Mouse (Mus musculus) lung, embryonic 14.5 days (tissue): ENCODE data around the gene Erbb4. TPM values are rescaled to one million over a fixed set of nuclear protein-coding genes. Genes with fewer than 3 reads are reported as not detected.

Experiments
- ATAC-seq: fragments of 200-750 bp; cut with Nextera tagmentation; 2 replicates; pipeline ENCODE4 v1.8.0; 2017; ENCODE audit warnings: mild to moderate bottlenecking, moderate TSS enrichment, moderate library complexity; ENCODE audit not compliant: insufficient read depth
- DNase-seq: peaks from one replicate; pipeline ENCODE4 v3.0.0-alpha.2; 2015
- H3K27ac ChIP-seq: fragments of 300-500 bp; sonication (generic); 2 replicates; pipeline ENCODE4 v1.5.1; 2014; ENCODE audit warnings: low read depth, mild to moderate bottlenecking, moderate library complexity
- H3K27me3 ChIP-seq: fragments of 300-500 bp; sonication (generic); 2 replicates; pipeline ENCODE4 v1.6.1; 2014; ENCODE audit warnings: low read length, control low read depth; ENCODE audit not compliant: insufficient read depth
- H3K36me3 ChIP-seq: fragments of 300-500 bp; sonication (generic); 2 replicates; pipeline ENCODE4 v1.6.1; 2014; ENCODE audit warnings: control low read depth; ENCODE audit not compliant: insufficient read depth
- H3K4me1 ChIP-seq: fragments of 300-500 bp; sonication (generic); 2 replicates; pipeline ENCODE4 v1.6.1; 2014; ENCODE audit warnings: antibody characterized with exemption, control low read depth; ENCODE audit not compliant: insufficient read depth
- H3K4me2 ChIP-seq: fragments of 300-500 bp; sonication (generic); 2 replicates; pipeline ENCODE4 v1.6.1; 2014; ENCODE audit warnings: mild to moderate bottlenecking
- H3K4me3 ChIP-seq: fragments of 300-500 bp; sonication (generic); 2 replicates; pipeline ENCODE4 v1.5.1; 2014; ENCODE audit warnings: low read depth, low read length
- H3K9ac ChIP-seq: fragments of 300-500 bp; sonication (generic); 2 replicates; pipeline ENCODE4 v1.6.1; 2014
- H3K9me3 ChIP-seq: fragments of 300-500 bp; sonication (generic); 2 replicates; pipeline ENCODE4 v1.6.1; 2016; ENCODE audit warnings: low read depth, low read length, control low read depth
- CTCF ChIP-seq: IDR thresholded peaks from 2 replicates; pipeline ENCODE4 v1.5.1; 2016; ENCODE audit warnings: antibody characterized with exemption, low read depth
- WGBS: fragments of 180-500 bp; shearing (Covaris S2); extraction: QIAGEN DNeasy Blood & Tissue Kit; methylation state at CpG from one replicate; pipeline ENCODE4 v1.1.7; 2014; 5-methylcytosine and 5-hydroxymethylcytosine counted together
- polyA plus RNA-seq: library from polyadenylated mRNA; unstranded; fragments of >200 nt; fragmentation: Nextera tagmentation; extraction: Ambion mirVana; gene quantifications from 2 replicates; pipeline ENCODE4 v1.2.1, GENCODE M21; 2014

Erbb4 gene
- polyA plus RNA-seq, 1 experiment from 2014 or later, result 1.6 TPM

DNA sequence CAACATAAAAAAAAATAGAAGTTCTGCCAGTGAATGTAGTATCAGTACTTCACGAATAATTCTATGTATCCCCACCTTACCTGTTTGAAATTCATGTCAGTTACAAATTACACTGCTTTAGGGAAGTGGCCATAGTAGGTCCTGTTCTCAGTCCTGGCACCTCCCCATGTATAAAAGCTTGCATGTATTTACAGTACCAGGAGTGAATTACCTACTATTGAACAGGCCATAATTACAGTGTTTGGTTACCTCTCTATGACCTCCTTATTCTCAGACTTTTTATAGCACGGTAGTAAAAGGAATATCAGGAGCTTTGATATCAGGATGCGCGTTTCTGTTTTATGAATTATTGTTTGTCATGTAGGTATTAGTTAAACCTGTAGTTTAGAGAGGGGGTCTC is 564.9 kb downstream of the Erbb4 start:
- no peak overlapping the region for H3K4me3 ChIP-seq
- no peaks in the 10 kb centered on the region for H3K9me3 ChIP-seq
- no peak for DNase-seq
- H3K4me2 ChIP-seq, result no peak overlapping the region
- no peak for TF ChIP-seq CTCF
- H3K36me3 ChIP-seq, result no peaks in the 10 kb centered on the region
- H3K9ac ChIP-seq, result no peak overlapping the region
- WGBS, result 82% methylated on average over 4 of the region's 4 CpGs
- no peak overlapping the region for H3K27ac ChIP-seq
- ATAC-seq, result no peak
- H3K4me1 ChIP-seq, result no peaks in the 10 kb centered on the region
- H3K27me3 ChIP-seq, result no peaks in the 10 kb centered on the region

DNA sequence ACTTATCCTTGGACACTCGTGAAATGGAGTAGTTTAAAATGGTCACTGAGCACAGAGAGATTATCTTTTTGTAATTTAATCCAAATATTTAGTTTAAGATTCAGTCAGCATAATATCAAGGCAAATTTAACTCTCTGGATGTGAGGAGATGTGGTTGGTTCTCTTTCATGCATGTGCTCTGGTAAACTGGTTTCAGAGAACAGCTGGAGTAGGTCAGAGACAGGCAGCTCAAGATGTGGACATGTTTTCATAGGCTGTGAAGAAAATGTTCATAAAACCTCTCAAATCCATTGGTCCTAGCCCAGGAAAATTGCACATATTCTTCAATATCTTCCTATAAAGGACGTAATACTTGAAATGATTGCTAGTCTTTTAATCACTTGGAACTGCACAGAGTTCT is 590.0 kb downstream of the Erbb4 start:
- peak; percentile 95 for ATAC-seq

DNA sequence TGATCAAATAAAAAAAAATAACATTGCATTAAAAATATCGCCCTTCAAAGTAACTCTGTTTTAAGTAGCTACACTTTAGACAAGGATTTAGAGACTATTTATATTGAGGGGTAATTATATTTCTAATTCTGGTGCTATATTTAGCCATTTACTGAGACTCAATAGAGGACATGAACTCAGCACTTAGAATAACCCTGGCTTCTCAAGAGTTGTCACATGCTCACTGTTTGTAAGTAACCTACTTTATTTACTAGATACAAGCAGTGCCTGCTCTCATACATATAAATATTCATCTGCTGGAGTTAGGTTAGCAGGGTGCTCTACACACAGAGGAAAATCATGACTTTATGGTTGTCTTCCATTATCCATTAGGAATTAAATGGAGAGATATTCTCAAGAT is 604.0 kb downstream of the Erbb4 start:
- no peak for TF ChIP-seq CTCF
- Histone ChIP-seq H3K4me2 (no peak overlapping the region), H3K36me3 (no peaks in the 10 kb centered on the region), H3K9ac (no peak overlapping the region), H3K4me3 (no peak overlapping the region), H3K9me3 (no peaks in the 10 kb centered on the region), H3K27ac (no peak overlapping the region), H3K27me3 (no peaks in the 10 kb centered on the region), H3K4me1 (no peaks in the 10 kb centered on the region)
- WGBS, result 67% methylated on average over 1 of the region's 1 CpGs
- no peak for DNase-seq
- ATAC-seq, result no peak

More for the DNA sequence above, 590.0 kb downstream of the Erbb4 start:
- no peak for TF ChIP-seq CTCF
- Histone ChIP-seq H3K36me3 (no peaks in the 10 kb centered on the region), H3K9me3 (no peaks in the 10 kb centered on the region), H3K4me2 (no peak overlapping the region), H3K4me3 (no peak overlapping the region), H3K4me1 (no peaks in the 10 kb centered on the region), H3K27me3 (no peaks in the 10 kb centered on the region), H3K9ac (no peak overlapping the region), H3K27ac (no peak overlapping the region)
- WGBS, result 32% methylated on average over 2 of the region's 2 CpGs
- peak; percentile 73 for DNase-seq

- ATAC-seq, result no peak
- Histone ChIP-seq H3K9ac (no peak overlapping the region), H3K9me3 (no peaks in the 10 kb centered on the region), H3K27ac (no peak overlapping the region), H3K27me3 (no peaks in the 10 kb centered on the region), H3K4me1 (no peaks in the 10 kb centered on the region), H3K36me3 (no peaks in the 10 kb centered on the region), H3K4me2 (no peak overlapping the region), H3K4me3 (no peak overlapping the region)
- DNase-seq, result no peak
- 39% methylated on average over 4 of the region's 4 CpGs for whole genome bisulfite sequencing
- TF ChIP-seq CTCF, result no peak
These were observed 606.3 kb downstream of the Erbb4 start for GRCm38 (mm10) chr1:68501561-68501960.

DNA sequence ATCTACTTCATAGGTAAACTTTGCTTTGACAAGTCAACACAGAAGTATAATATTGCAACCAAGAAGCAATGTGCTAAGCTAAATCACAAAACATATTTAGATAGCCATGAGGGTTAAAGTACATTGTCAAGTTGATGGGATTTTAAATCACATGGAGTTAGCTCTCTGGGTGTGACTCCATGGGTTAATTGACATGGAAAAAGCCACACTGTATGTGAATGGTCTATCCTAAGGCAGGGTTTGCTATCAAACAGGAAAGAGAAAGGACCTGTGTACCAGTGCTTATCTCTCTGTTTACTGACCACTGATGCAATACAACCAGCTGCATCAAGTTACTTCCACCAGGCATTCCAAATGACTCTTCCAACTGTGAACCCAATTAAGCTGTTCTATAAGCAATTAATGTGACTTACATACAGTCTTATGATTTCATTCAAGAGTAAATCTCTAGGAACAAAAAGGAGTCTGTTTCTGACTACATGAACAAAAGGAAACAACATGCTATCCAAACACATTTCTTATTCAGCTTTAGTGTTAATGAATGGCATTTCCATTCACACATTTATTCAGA is 641.4 kb downstream of the Erbb4 start:
- H3K9me3 ChIP-seq, result no peaks in the 10 kb centered on the region
- H3K4me3 ChIP-seq, result no peak overlapping the region
- no peak overlapping the region for H3K4me2 ChIP-seq
- no peaks in the 10 kb centered on the region for H3K36me3 ChIP-seq
- no peaks in the 10 kb centered on the region for H3K4me1 ChIP-seq
- ATAC-seq (no peak), DNase-seq (no peak)
- no peak overlapping the region for H3K27ac ChIP-seq
- TF ChIP-seq CTCF, result no peak
- no peaks in the 10 kb centered on the region for H3K27me3 ChIP-seq
- no peak overlapping the region for H3K9ac ChIP-seq

DNA sequence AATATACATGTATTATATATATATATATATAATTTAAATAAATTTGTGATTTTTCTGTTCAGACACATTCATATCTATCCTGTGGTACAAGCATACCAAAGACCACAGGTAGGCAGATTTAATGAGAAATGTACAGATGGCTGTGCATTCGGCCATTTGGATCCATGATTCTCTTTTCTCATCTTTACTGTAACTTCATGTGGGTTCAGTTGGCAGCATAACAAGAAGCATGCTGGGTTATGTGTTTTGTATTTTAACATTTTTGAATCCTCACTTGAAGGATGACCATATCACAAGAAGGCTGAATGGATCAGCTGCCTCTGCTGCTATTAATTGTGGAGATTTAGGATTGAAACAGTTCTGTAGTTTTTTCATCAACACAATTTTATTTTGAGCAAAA is 656.6 kb downstream of the Erbb4 start:
- H3K9ac ChIP-seq, result no peak overlapping the region
- H3K27ac ChIP-seq, result no peak overlapping the region
- H3K36me3 ChIP-seq, result no peaks in the 10 kb centered on the region
- WGBS, result 79% methylated on average over 1 of the region's 1 CpGs
- H3K4me2 ChIP-seq, result no peak overlapping the region
- DNase-seq (no peak), ATAC-seq (no peak)
- no peaks in the 10 kb centered on the region for H3K9me3 ChIP-seq
- no peaks in the 10 kb centered on the region for H3K27me3 ChIP-seq
- no peaks in the 10 kb centered on the region for H3K4me1 ChIP-seq
- no peak for TF ChIP-seq CTCF
- H3K4me3 ChIP-seq, result no peak overlapping the region

DNA sequence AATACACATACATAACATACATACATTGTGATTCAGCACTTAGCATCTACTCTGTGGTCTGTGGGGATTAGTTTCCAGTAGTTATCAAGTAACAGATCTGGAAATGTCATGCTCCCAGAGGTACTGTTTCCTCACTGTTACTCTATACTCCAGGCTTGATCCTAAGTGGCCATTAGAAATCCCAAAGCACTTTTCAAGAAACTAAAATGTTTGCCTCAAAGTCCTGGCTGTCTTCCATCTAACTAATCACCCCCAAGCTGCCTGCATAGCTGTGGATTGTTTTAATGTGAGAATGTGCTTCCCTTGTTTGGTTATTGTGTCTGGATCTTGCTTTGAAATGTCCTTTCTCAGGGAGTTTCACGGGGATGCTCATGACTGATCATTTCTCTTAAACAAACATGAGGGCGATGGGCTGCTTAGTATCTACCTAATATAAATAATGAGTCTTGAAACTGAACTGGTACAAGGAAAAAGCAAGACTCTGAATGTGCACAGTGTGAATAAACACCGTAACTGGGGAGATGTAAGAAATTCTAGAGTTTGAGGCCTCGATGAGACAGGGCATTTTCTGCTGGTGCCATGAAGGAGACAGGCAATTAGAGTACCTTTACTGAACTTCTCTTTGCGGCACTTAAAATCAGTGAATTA is 683.4 kb downstream of the Erbb4 start:
- no peak overlapping the region for H3K27ac ChIP-seq
- ATAC-seq (no peak), DNase-seq (peak; percentile 19)
- no peak for TF ChIP-seq CTCF
- H3K4me2 ChIP-seq, result no peak overlapping the region
- H3K4me1 ChIP-seq, result no peaks in the 10 kb centered on the region
- no peaks in the 10 kb centered on the region for H3K36me3 ChIP-seq
- 36% methylated on average over 5 of the region's 5 CpGs for WGBS
- H3K27me3 ChIP-seq, result no peaks in the 10 kb centered on the region
- H3K4me3 ChIP-seq, result no peak overlapping the region
- no peaks in the 10 kb centered on the region for H3K9me3 ChIP-seq
- no peak overlapping the region for H3K9ac ChIP-seq
